Mouse (Mus musculus) forebrain, embryonic 11.5 days (tissue): ENCODE measurements around the gene Tubb4b. TPM values are rescaled to one million over a fixed set of nuclear protein-coding genes. Genes with fewer than 3 reads are reported as not detected.
A peak's percentile ranks its signal among the peaks of the same experiment; 100 is the strongest.

ENCODE experiments used
- ATAC-seq: fragments of 200-750 bp; cut with Nextera tagmentation; replicated peaks from 2 replicates; pipeline ENCODE4 v1.8.0; 2017; ENCODE audit warnings: moderate TSS enrichment; ENCODE audit not compliant: low FRiP score
- DNase-seq: peaks from one replicate; pipeline ENCODE4 v3.0.0-alpha.2; 2017; ENCODE audit warnings: low spot score
- H3K27ac ChIP-seq: fragments of 300-500 bp; sonication (generic); 2 replicates; pipeline ENCODE4 v1.5.1; 2014; ENCODE audit warnings: low read depth, low read length
- H3K27me3 ChIP-seq: fragments of 300-500 bp; sonication (generic); 2 replicates; pipeline ENCODE4 v1.6.1; 2014; ENCODE audit warnings: mild to moderate bottlenecking, low read length, mixed read lengths; ENCODE audit not compliant: control insufficient read depth, insufficient read depth
- H3K36me3 ChIP-seq: fragments of 300-500 bp; sonication (generic); 2 replicates; pipeline ENCODE4 v1.6.1; 2014; ENCODE audit warnings: mild to moderate bottlenecking, low read length, moderate library complexity, mixed read lengths; ENCODE audit not compliant: control insufficient read depth, insufficient read depth
- H3K4me1 ChIP-seq: fragments of 300-500 bp; sonication (generic); replicated peaks from 2 replicates; pipeline ENCODE4 v1.6.1; 2014; ENCODE audit warnings: low read length, mixed read lengths; ENCODE audit not compliant: control insufficient read depth, insufficient read depth
- H3K4me2 ChIP-seq: fragments of 300-500 bp; sonication (generic); 2 replicates; pipeline ENCODE4 v1.6.1; 2014; ENCODE audit warnings: low read depth, mild to moderate bottlenecking, low read length, moderate library complexity, mixed read lengths; ENCODE audit not compliant: severe bottlenecking
- H3K4me3 ChIP-seq: fragments of 300-500 bp; sonication (generic); 2 replicates; pipeline ENCODE4 v1.5.1; 2014; ENCODE audit warnings: low read depth, low read length
- H3K9ac ChIP-seq: fragments of 300-500 bp; sonication (generic); 2 replicates; pipeline ENCODE4 v1.6.1; 2014; ENCODE audit warnings: low read length
- H3K9me3 ChIP-seq: fragments of 300-500 bp; sonication (generic); 2 replicates; pipeline ENCODE4 v1.6.1; 2016; ENCODE audit warnings: low read length, mixed read lengths; ENCODE audit not compliant: control insufficient read depth
- WGBS: fragments of 180-500 bp; shearing (Covaris S2); extraction: QIAGEN DNeasy Blood & Tissue Kit; methylation state at CpG from one replicate; pipeline ENCODE4 v1.1.7; 2014; 5-methylcytosine and 5-hydroxymethylcytosine counted together
- polyA plus RNA-seq: library from polyadenylated mRNA; unstranded; fragments of >200 nt; fragmentation: Nextera tagmentation; extraction: Ambion mirVana; gene quantifications from 2 replicates; pipeline ENCODE4 v1.2.1, GENCODE M21; 2014

The Tubb4b gene
- polyA plus RNA-seq, 1 experiment from 2014 or later = 615 TPM

DNA sequence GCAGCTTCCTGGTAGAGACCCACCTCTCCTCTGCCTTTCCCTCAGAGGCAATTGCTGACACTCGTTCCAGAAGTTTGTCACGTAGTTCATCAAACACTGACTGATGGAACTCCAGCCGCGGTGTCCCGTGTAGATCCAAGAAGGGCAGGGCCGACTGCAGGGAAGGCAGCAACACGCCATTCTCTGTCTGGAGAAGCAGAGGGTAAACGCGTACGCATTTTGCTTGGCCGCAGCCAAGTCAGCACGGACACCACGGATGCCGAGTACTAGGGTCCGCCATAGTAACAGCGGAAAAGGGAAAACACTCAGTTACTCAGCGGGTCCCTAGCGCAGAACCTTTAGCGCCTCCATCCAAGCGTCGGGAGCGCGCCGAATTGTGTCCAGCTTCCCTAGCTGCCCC, 13.8 kb downstream of the Tubb4b start:
- Histone ChIP-seq H3K27me3 (no peaks in the 10 kb centered on the region), H3K4me2 (peak overlapping the region; percentile 75), H3K9ac (peak overlapping the region; percentile 89), H3K36me3 (peaks cover 5% of the 10 kb centered on the region; the same call in 1 of the 2 replicates), H3K4me1 (peaks cover 6% of the 10 kb centered on the region; the same call in 1 of the 2 replicates), H3K9me3 (no peaks in the 10 kb centered on the region), H3K27ac (peak overlapping the region; percentile 57), H3K4me3 (peak overlapping the region; percentile 78)
- ATAC-seq (peak; percentile 2; the same call in 1 of the 2 replicates), DNase-seq (no peak)
- 1% methylated on average over 24 of the region's 24 CpGs for WGBS

- no peak for ATAC-seq
- no peak for DNase-seq
- Histone ChIP-seq H3K27me3 (no peaks in the 10 kb centered on the region), H3K4me2 (no peak overlapping the region), H3K4me1 (peaks cover 6% of the 10 kb centered on the region; the same call in 1 of the 2 replicates), H3K27ac (no peak overlapping the region), H3K9me3 (no peaks in the 10 kb centered on the region), H3K36me3 (peaks cover 11% of the 10 kb centered on the region; the same call in 1 of the 2 replicates), H3K4me3 (no peak overlapping the region), H3K9ac (no peak overlapping the region)
- 85% methylated on average over 1 of the region's 1 CpGs for WGBS
These were observed 16.9 kb downstream of the Tubb4b start for GRCm38 (mm10) chr2:25207593-25207992.

DNA sequence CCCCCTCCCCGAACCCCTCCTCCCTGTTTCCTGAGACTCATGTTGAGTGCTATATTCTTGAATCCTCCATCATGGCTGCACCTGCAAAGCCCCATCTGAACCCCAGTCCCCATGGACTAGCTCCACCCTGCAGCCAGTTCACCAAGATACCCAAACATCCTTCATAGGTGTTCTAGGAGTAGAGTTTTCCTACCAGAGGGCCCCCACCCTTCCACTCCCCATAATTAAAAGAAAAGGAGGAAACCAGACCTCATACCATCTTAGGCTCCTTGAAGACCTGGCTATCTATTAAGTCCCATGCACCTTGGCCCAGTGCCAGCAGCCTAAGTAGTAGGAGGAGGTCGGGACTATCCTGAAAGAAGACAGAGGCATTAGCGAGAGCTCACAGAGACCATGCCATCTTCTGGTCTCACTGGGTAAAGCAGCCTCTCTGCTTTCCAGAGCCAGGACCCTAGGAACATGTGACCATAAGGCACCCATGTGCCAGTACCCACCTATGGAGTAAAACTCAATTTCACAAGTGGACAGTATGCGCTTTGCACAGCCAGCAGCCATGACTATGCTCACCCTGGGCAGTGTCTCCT, 20.8 kb downstream of the Tubb4b start:
- 65% methylated on average over 4 of the region's 4 CpGs for WGBS
- ATAC-seq = no peak
- peaks cover 22% of the 10 kb centered on the region for H3K36me3 ChIP-seq
- no peaks in the 10 kb centered on the region for H3K4me1 ChIP-seq
- H3K4me3 ChIP-seq = no peak overlapping the region
- no peak overlapping the region for H3K9ac ChIP-seq
- H3K27ac ChIP-seq = no peak overlapping the region
- H3K27me3 ChIP-seq = no peaks in the 10 kb centered on the region
- H3K4me2 ChIP-seq = no peak overlapping the region
- DNase-seq = no peak
- H3K9me3 ChIP-seq = no peaks in the 10 kb centered on the region

DNA sequence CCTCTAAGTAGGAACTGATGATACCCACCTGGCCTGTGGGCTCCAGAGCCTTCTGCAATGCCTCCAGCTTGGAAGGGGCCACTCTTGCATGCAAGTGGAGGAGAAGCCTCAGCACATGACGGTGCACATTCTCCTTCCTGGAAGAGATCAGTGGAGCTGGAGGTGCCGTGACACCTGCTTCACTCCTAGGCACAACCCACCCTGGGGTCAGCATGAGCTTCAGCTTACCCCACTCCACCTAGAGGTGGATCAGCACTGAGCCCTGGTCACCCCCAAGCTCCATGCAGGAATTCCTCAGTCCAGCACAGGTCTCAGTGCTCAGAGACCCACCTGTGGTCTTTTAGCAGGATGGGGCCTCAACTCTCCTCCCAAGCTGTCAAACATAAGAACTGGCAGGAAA, 23.9 kb downstream of the Tubb4b start:
- no peak overlapping the region for H3K4me3 ChIP-seq
- no peak overlapping the region for H3K9ac ChIP-seq
- H3K4me2 ChIP-seq = no peak overlapping the region
- H3K9me3 ChIP-seq = no peaks in the 10 kb centered on the region
- no peak overlapping the region for H3K27ac ChIP-seq
- H3K36me3 ChIP-seq = peaks cover 17% of the 10 kb centered on the region
- peaks cover 10% of the 10 kb centered on the region for H3K27me3 ChIP-seq
- ATAC-seq (no peak), DNase-seq (no peak)
- H3K4me1 ChIP-seq = no peaks in the 10 kb centered on the region
- WGBS = 94% methylated on average over 2 of the region's 2 CpGs

DNA sequence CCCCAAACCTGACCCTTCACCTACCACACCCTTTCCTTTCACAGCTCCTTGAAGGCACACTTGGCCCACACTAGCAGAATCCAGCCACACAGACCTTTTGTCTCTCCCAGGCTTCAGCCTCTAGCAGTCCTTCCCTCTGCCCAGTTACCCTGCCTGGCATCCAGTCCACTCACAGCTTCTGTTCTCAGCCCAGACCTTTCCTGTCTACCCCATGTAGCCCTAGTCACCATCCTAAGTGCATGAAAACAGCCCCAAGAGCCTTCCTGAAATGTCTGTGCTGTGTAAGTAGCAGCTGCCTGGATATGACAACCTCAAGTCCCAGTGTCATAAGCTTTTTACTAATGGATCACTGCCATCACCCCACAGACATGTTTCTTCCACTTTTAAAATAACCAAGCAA, 26.6 kb downstream of the Tubb4b start:
- no peak overlapping the region for H3K4me2 ChIP-seq
- H3K36me3 ChIP-seq = peaks cover 15% of the 10 kb centered on the region
- ATAC-seq = no peak
- peaks cover 23% of the 10 kb centered on the region for H3K27me3 ChIP-seq
- H3K4me3 ChIP-seq = no peak overlapping the region
- no peak overlapping the region for H3K27ac ChIP-seq
- no peak for DNase-seq
- no peaks in the 10 kb centered on the region for H3K9me3 ChIP-seq
- H3K4me1 ChIP-seq = no peaks in the 10 kb centered on the region; the same call in 1 of the 2 replicates
- H3K9ac ChIP-seq = no peak overlapping the region

DNA sequence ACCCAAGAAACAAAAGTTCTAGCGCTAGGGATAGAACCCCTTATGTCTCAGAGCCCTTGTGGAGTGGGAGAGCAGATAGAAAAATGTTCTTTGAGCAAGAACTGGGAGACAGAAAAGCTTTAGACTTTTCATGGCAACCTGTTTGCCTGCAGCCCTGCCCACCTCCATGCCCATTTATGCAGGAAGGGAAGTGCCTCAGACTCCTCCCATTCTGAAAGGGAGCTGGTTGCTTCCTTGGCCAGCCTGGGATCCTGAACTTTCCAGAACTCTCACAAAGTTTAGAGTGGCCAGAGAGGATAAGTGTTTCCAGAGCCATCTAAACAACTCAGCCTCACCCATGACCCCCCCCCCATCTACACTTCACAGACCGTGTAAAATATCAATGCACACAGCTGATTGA, 27.3 kb downstream of the Tubb4b start:
- H3K4me3 ChIP-seq = no peak overlapping the region
- WGBS = 16% methylated on average over 2 of the region's 2 CpGs
- no peak for DNase-seq
- no peaks in the 10 kb centered on the region for H3K9me3 ChIP-seq
- no peak overlapping the region for H3K27ac ChIP-seq
- no peak for ATAC-seq
- H3K9ac ChIP-seq = no peak overlapping the region
- no peaks in the 10 kb centered on the region; the same call in 1 of the 2 replicates for H3K4me1 ChIP-seq
- peaks cover 23% of the 10 kb centered on the region for H3K27me3 ChIP-seq
- no peak overlapping the region for H3K4me2 ChIP-seq
- peaks cover 11% of the 10 kb centered on the region for H3K36me3 ChIP-seq

DNA sequence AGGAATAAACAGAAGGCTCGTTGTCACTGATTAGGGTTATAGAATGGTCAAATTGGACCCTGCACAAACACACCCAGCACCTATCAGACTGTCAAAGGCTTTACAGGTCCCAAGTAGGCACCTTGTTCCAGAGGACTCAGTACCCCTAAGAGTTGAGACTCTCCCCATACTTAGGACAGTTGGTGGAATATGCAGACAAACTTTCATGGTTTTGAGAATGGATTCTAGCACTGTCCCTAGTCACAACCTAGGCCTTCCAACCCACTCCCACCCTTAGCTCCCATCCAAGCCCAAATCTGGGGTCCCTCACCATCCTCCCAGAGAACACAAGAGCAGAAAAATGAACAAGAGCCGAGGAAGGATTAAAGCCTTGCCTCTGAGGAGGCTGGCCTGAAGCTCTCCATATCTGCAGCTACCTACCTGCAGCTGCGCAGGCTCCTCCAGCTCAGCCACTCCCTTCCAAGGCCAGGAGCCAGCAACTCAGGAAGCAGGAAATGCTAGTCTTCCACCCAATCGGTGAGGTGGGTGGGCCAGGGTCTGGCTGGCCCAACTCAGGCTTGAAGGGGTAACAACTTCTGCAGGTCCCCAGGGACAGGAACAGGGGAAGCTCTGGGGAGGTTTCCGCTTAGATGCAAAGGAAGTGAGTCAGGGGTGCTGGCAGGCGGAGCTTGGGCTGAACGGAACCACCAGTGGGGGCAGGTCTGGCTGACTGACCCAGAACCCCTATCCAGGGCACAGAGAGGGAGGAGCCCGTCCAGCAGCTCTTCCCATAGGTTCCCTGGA, 28.1 kb downstream of the Tubb4b start, which contains the start of gene Tor4a:
TSS of gene Tor4a (minus strand) at position 715 of the 783 bp plus-strand sequence.
- Histone ChIP-seq H3K9ac (no peak within 1 kb of the TSS), H3K27ac (no peak within 1 kb of the TSS), H3K9me3 (no peaks in the 10 kb centered on the region), H3K27me3 (peaks cover 23% of the 10 kb centered on the region), H3K36me3 (peaks cover 8% of the 10 kb centered on the region), H3K4me1 (no peaks in the 10 kb centered on the region; the same call in 1 of the 2 replicates), H3K4me2 (no peak within 1 kb of the TSS), H3K4me3 (no peak within 1 kb of the TSS)
- WGBS = 8% methylated on average over 8 of the region's 8 CpGs
- no peak for DNase-seq
- no peak for ATAC-seq

DNA sequence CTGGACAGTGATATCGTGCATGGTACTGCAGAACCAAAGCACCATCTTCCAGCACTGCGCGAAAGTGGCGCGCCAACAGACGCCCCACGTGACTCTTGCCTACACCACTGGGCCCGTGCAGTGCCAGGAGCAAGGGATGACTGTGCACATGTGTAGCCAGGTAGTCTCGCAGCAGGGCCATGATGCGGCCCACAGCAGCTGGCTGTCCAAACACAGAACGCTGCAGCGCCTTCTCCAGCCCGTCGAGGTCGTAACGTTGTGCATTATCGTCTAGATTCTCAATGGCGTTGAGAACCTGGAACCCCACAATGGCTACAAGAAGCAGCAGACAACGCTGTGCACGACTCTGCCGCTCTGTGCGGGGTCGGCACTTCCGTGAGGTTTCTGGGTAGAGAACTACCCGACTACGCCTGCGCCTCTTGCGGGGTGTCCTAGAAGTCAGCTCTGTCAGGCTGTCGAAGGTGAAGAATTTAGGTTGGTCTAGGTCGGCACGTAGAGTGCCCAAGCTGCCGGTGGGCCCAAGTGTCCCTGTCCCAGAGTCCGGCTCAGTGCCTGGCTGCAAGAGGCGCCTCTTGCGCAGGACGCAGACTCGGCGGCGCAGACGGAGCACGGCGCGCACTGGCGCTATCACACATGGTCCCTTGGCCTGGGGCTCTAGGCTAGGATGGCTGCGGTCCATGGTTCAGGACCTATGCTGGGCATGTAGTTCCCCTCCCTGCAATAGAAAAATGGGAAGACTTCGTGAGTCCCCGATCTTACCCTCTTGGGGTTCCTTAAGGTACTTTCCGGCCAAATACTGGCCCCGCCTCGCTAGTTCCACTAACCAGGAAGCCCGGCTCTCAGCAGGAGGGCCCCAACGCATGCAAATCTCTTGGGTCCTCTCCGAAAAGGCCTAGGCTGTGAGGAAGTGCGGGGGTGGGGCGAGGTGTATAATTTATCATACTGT, 29.0 kb downstream of the Tubb4b start:
- ATAC-seq = no peak
- 22% methylated on average over 55 of the region's 55 CpGs for WGBS
- peaks cover 6% of the 10 kb centered on the region for H3K36me3 ChIP-seq
- DNase-seq = no peak
- H3K27ac ChIP-seq = no peak overlapping the region
- H3K9me3 ChIP-seq = no peaks in the 10 kb centered on the region
- H3K9ac ChIP-seq = no peak overlapping the region
- H3K27me3 ChIP-seq = peaks cover 23% of the 10 kb centered on the region
- no peak overlapping the region for H3K4me3 ChIP-seq
- H3K4me1 ChIP-seq = no peaks in the 10 kb centered on the region; the same call in 1 of the 2 replicates
- H3K4me2 ChIP-seq = 0 out of 2 replicates have a peak overlapping the region, but pooled peaks have one; percentile 15
